Mouse (Mus musculus): Measurements from ENCODE around the gene Sys1.

GRCm38 (mm10) chr2:164487115-164487527 lies 30.4 kb downstream of the Sys1 start:
- TF ChIP-seq CTCF (IDR thresholded peaks at IDR 0.05; ENCODE audit: borderline replicate concordance, insufficient read depth, low read length): no peak
- TF ChIP-seq POLR2A (IDR thresholded peaks at IDR 0.05; ENCODE audit: low read depth, low read length): no peak
